Mouse (Mus musculus) ovary, adult 18-20 months (tissue): ENCODE results near the gene Relt.

Experiments used
- DNase-seq: peaks from one replicate; pipeline ENCODE4 v3.0.0; 2022; ENCODE audit warnings: low spot score, mixed read lengths

Gene Relt

DNA sequence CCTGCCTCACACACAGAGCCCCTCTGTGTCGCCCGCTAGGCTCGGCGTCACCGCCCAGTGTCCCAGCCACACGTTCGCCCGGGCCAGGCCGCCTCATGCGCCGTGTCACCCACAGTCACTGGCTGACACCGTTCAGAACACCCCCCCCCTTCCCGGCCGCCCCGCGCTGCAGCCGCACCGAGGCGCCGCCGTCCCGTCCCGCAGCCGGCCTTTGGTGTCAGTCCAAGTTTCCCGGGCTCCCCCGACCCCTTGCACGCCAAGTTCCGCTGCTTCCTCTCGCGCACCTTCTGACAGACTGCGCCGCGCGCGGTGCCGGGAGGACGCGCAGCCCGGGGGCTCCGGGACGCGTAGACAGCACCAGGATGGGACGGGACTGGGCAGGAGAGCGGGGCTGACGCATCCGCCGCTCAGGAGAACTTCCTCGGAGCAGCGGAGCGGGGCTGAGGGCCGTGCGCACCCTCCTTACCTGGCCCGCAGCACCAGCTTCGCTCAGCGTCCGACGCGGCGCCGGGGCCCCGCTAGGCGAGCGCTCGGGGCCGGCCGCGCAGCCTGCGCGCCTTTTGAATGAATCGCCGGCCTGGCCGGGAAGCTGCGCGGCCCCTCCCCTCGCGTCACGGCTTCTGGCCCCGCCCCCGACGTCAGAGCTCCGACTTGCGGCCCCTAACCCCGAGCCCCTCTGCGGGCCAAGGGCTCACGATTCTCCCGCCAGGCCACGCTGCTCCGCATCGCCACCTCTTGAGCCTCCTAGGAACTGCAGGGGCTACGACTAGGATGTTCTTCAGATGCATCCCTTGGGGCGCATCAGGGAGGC, at the start of gene Relt:
Relt (minus strand) TSS at position 619 of the 811 bp plus-strand sequence.
- DNase-seq, result peak; percentile 85

GRCm38 (mm10) chr7:100911791-100912190, 48.5 kb upstream of the Relt start:
- DNase-seq, result no peak

DNA sequence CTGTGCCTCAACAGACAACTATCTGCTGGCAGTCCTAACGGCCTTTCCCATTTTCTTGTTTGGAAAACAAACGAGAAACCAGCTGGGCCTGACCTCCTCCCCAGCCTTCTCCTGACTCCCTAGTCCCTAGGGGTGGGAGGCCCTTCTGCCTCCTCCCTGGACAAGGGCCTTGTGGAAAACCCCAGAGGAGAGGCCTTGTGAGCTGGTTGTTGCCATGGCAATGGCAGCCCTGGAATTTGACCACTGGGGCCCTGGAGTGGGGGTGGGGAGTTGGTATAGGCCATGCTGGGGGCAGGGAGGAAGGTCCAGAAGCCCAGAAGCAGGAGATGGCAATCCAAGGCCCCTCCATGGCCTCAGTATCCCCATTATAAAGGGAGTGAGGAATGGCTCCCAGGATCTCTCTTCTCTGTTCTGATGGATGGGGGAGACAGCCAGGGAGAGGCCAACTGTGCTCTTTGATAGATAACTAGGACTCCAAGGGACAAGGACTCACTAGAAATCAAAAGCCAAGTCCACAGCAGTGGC, 48.1 kb upstream of the Relt start:
- peak; percentile 88 for DNase-seq

GRCm38 (mm10) chr7:100908567-100908966, 45.3 kb upstream of the Relt start:
- no peak for DNase-seq

DNA sequence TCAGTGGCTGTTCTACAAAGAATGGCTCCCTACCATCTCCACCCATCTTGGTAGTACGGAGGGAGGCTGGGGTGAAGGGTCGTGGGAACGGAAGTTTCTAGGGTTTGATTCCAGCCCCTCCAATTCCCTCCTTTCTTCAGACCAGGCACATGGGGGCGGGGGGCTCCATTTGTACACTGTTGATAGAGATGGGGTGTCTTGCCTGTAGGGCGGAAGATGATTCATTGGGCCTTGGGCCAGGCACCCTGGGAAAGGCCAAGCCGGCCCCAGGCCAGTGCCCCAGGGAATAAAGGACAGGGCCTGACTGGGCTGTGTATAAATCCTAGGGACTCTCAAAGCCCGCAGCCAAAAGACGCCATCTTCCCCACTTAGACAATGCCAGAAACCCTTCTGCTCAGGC, 44.8 kb upstream of the Relt start:
- DNase-seq, result no peak

DNA sequence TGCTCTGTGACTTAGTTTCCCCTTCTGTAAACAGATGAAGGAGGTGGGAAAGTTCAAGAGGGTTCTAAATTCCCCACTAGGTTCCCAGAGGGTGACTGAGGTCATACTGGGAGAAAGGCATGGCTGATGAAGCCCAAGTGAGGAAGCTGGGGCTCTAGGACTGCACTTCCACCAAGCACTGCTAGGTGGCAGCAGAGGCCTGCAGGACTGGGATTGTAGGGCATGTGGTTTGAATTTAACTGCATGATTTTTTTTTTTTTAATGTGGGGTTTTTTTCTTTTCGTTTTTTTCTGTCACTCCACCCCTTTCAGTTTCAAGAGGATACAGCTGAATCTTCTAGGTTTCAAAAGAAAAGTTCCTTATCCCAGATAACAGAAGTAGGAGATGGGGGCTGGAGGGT, 44.0 kb upstream of the Relt start:
- no peak for DNase-seq

GRCm38 (mm10) chr7:100906029-100906789, 43.0 kb upstream of the Relt start:
- no peak for DNase-seq

DNA sequence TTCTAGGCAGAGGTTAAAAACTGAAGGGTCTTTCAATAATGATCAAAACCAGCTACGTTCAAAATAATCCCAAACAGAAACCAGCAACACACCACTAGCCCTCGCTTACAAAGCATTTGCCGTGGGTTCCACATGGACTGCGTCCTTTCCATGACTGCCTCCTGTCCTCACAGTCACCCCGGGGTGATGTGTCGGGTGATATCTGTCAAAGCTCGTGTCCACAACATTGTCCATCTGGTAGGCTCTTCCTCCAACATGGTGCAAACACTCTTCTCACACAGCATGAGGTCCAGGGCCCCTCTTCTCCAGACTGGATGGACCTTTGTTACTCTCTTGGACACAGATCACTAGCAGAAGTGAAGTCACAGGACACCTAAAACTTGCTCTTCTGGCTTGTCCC, 41.8 kb upstream of the Relt start:
- DNase-seq, result no peak

GRCm38 (mm10) chr7:100904612-100905011, 41.4 kb upstream of the Relt start:
- DNase-seq, result no peak

GRCm38 (mm10) chr7:100902451-100903137, 39.3 kb upstream of the Relt start:
- DNase-seq, result no peak

DNA sequence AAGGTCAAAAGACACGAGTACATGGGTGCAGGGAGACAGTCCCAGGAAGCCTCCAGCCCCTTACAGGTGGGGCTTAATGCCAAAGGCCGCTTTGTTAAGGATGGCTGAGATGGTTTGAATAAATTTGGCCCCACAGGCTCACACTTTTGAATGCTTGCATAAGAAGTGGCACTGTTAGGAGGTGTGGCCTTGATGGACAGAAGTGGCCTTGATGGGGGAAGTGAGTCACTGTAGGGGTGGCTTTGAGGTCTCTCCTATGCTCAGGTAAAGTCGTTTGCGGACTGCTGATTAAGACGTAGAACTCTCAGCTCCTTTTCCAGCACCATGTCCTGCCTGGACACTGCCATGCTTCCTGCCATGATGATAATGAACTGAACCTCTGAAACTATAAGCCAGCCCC, 34.6 kb upstream of the Relt start:
- no peak for DNase-seq

DNA sequence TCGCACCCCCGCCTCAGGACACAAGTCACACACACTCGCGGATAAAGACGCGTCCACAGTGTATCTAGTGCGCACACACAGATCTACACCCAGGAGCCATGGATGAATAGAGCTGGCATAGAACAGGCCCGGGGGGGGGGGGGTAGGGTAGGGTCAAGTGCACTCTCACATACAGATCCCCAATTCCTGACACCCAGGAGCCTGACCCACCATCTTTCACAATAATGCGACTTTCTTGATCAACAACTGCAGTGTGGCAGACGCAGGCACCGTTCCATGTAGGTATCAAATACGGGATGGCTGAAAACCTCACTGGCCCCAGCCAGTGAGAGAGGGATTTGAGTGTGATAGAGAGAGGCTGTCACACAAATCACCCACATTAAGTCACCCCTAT, 31.6 kb upstream of the Relt start:
- DNase-seq, result no peak

GRCm38 (mm10) chr7:100894057-100894832, 31.0 kb upstream of the Relt start:
- DNase-seq, result no peak

GRCm38 (mm10) chr7:100893249-100894056, 30.2 kb upstream of the Relt start:
- DNase-seq, result no peak

DNA sequence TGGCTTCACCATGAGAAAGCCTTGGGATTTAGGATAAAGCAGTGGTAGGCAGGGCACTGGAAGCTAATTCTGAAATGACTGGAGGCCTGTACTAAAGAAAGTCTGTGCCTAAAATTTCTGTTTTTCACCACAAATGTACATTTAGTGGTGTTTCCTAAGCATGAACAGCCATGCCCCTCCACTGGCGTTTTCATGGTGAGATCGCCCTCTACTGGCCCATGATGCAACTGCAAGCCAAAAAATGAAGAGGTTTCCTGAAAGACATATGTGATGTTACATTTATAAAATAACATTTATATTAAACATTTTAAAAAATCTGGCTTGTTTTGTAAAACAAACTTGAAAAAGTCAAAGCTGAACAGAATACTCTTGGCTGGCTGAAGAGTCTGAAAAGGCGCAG, 23.3 kb upstream of the Relt start:
- DNase-seq, result no peak

DNA sequence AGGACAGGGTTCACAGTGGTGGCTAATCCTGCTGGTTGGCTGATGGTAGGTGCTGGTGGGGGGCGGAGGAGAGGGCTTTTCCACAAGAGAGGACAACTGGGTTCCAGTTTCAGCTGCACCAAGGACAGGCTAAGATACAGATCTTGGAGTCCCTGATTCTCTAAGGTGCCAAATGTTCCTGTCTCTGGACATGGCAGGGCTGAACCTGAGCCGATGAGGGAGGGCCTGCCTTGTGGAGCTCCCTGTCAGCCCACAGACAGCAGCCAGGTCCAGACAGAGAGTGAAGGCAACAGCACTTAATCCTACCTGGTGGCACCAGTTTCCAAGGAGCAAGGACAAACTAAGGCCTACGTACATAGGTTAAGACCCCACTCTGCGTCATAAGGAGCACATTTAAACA, 21.2 kb upstream of the Relt start:
- no peak for DNase-seq

- DNase-seq, result no peak
These were observed 18.7 kb upstream of the Relt start for GRCm38 (mm10) chr7:100881950-100882349.

- no peak for DNase-seq
These were observed 18.3 kb upstream of the Relt start for GRCm38 (mm10) chr7:100881531-100881930.

DNA sequence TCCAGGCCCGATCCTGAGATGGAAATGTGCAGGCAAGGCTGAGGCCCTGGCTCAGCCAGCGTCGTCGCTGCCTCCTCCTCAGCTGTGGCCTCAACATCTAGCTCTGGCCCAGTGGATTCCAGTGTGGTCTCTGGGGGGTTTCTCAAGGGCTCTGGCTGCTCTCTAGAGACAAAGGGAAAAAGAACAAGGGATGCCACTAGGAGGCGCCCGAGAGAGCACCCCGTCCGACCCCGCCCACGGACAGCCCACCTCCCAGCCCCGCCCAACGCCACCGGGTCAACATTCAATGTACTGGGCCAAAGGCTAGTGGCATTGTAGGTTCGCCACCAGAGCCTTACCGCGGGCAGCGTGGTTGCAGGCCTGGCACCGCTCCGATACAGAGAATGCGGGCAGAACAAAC, 16.3 kb upstream of the Relt start:
- DNase-seq, result no peak

DNA sequence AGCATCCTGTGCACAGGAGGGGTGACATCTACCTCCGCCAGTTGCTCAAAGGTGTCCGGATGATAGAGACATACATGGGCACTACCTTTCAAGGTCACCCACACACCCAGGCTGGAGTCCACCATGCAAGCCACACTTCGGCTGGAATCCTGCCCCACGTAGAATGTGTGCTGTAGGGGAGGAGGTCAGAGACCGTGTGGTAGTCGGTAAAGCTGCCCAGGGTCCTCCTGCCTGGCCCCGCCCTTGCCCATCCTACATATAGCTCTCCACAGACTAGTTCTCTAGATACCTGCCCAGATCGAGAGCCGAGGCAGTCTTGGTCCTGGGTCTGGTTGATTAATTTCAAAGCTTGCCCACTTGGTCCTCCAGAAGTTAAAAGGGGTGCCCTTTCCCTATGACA, 13.5 kb upstream of the Relt start:
- no peak for DNase-seq

DNA sequence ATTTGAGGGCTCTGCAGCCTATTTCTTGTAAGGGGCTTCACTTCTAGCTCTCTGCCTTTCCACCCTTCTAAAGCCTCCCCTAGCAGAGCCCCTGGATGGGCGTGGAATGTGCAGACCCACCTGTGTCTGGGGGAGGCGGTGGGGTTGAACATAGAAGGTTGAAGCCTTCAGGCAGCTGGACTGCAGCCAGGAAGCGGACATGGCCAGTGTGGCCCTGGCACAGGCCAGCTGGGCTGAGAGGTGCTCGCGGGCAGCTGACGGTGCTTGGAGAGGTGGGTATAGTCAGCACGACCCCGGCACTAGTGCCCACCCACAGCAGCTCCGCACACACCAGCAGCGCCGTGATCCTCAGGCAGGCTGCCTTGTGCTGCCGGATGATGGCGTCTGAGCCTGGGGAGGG, 13.0 kb upstream of the Relt start:
- no peak for DNase-seq
